Mouse (Mus musculus) testis, adult 2 months (tissue): Measurements from ENCODE around the gene Lrrc66.

ENCODE experiments used
- CTCF ChIP-seq: fragments of 200-500 bp; IDR thresholded peaks from 2 replicates; pipeline ENCODE4 v1.5.1; 2012; ENCODE audit warnings: low read depth, mild to moderate bottlenecking, inconsistent platforms, low read length, moderate library complexity; ENCODE audit not compliant: control insufficient read depth, insufficient read depth, insufficient replicate concordance
- POLR2A ChIP-seq: fragments of 200-500 bp; IDR thresholded peaks from 2 replicates; pipeline ENCODE4 v1.6.1; 2012; ENCODE audit warnings: low read depth, mild to moderate bottlenecking, inconsistent platforms, low read length, moderate library complexity; ENCODE audit not compliant: control insufficient read depth

GRCm38 (mm10) chr5:73585212-73586115 lies 46.9 kb downstream of the Lrrc66 start:
- TF ChIP-seq CTCF (no peak), POLR2A (no peak)
